Mouse (Mus musculus) megakaryocyte, adult 5-6 weeks (primary cell): ENCODE measurements around the gene Gak. TPM values are rescaled to one million over a fixed set of nuclear protein-coding genes. Genes with fewer than 3 reads are reported as not detected.

Experiments
- ATAC-seq: 2 replicates; pipeline ENCODE4 v1.8.0; 2016; ENCODE audit warnings: mild to moderate bottlenecking, inconsistent platforms; ENCODE audit not compliant: poor library complexity, severe bottlenecking
- total RNA-seq, 2 experiments: library from RNA; stranded (forward) in 1 of 2; stranded (reverse) in 1 of 2; fragments of 153-499, 151-499 nt in 1 of 2; fragments of 221-1000, 200-1000 nt in 1 of 2; gene quantifications; 2 replicates each; pipeline versions ENCODE4 v1.2.3 to v1.2.4; 2015 to 2017

Gene Gak
- total RNA-seq, 2 experiments from 2014 or later, result 78.9 to 120 TPM

DNA sequence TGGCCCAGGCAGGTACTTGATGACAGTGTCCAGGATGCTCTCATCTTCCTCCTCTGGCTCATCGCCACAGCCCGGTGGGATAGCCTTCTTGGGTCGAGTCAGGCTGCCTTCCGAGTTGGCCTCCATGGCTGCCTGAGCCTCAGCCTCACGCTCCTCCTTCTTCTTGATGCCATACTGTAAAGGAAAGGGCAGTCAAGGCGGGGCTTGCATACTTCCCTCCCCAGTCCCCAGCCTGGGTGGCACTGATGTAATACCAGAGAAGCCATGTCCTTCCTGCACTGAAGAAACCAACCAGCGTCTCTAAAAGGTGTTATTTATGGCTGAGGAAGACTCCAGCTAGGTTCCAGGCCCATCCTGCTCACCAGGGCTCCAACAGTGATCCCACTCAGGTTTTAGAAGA lies 109.4 kb downstream of the Gak start:
- peak; percentile 80 for ATAC-seq

Other genes with a start within 250 kb of the Gak start
- not detected in 2 replicates for gene Pde6b, start 241.4 kb downstream of the Gak start, total RNA-seq (2015)
- gene Pde6b, start 241.4 kb downstream of the Gak start, total RNA-seq (2017), result not detected in 2 replicates
- gene Atp5k, start 195.3 kb downstream of the Gak start, total RNA-seq (2015), result 197 and 209 TPM in 2 replicates
- gene Atp5k, start 195.3 kb downstream of the Gak start, total RNA-seq (2017), result 132 and 217 TPM in 2 replicates
- gene Mfsd7a, start 180.9 kb downstream of the Gak start, total RNA-seq (2015), result 8.7 and 9.5 TPM in 2 replicates
- gene Mfsd7a, start 180.9 kb downstream of the Gak start, total RNA-seq (2017), result 15.2 and 21.7 TPM in 2 replicates
- gene Pcgf3, start 168.5 kb downstream of the Gak start, total RNA-seq (2015), result 13.0 and 16.5 TPM in 2 replicates
- 9.5 and 13.5 TPM in 2 replicates for gene Pcgf3, start 168.5 kb downstream of the Gak start, total RNA-seq (2017)
- gene Cplx1, start 79.7 kb downstream of the Gak start, total RNA-seq (2015), result 0.34 TPM in 1 of 2 replicates, not detected in the other
- not detected in 2 replicates for gene Cplx1, start 79.7 kb downstream of the Gak start, total RNA-seq (2017)
- gene Tmem175, start within 50 bp of the Gak start, total RNA-seq (2015), result 18.7 and 21.5 TPM in 2 replicates
- 8.7 and 11.7 TPM in 2 replicates for gene Tmem175, start within 50 bp of the Gak start, total RNA-seq (2017)
- 14.0 and 17.4 TPM in 2 replicates for gene Idua, start 30.6 kb upstream of the Gak start, total RNA-seq (2015)
- 6.3 and 9.9 TPM in 2 replicates for gene Idua, start 30.6 kb upstream of the Gak start, total RNA-seq (2017)
- 5.2 and 5.9 TPM in 2 replicates for gene Dgkq, start 39.9 kb upstream of the Gak start, total RNA-seq (2015)
- gene Dgkq, start 39.9 kb upstream of the Gak start, total RNA-seq (2017), result 6.8 and 15.6 TPM in 2 replicates
- 0.02 and 0.57 TPM in 2 replicates for gene Slc26a1, start 45.8 kb upstream of the Gak start, total RNA-seq (2015)
- gene Slc26a1, start 45.8 kb upstream of the Gak start, total RNA-seq (2017), result 0.04 and 0.77 TPM in 2 replicates
- gene Fgfrl1, start 62.6 kb upstream of the Gak start, total RNA-seq (2015), result 0.16 and 1.1 TPM in 2 replicates
- 0.12 and 1.0 TPM in 2 replicates for gene Fgfrl1, start 62.6 kb upstream of the Gak start, total RNA-seq (2017)
- not detected in 2 replicates for gene Rnf212, start 145.2 kb upstream of the Gak start, total RNA-seq (2015)
- gene Rnf212, start 145.2 kb upstream of the Gak start, total RNA-seq (2017), result not detected in 2 replicates
- gene Tmed11, start 165.6 kb upstream of the Gak start, total RNA-seq (2015), result not detected in 2 replicates
- not detected in 2 replicates for gene Tmed11, start 165.6 kb upstream of the Gak start, total RNA-seq (2017)
- not detected in 2 replicates for gene Vmn2r8, start 179.1 kb upstream of the Gak start, total RNA-seq (2015)
- gene Vmn2r8, start 179.1 kb upstream of the Gak start, total RNA-seq (2017), result not detected in 2 replicates
- gene Vmn2r9, start 222.8 kb upstream of the Gak start, total RNA-seq (2015), result not detected in 2 replicates
- not detected in 2 replicates for gene Vmn2r9, start 222.8 kb upstream of the Gak start, total RNA-seq (2017)